Mouse (Mus musculus) kidney, adult 11 months (tissue): ENCODE results near the gene Cdc34b.
A peak's percentile ranks its signal among the peaks of the same experiment; 100 is the strongest.

Experiments
- DNase-seq: peaks from one replicate; pipeline ENCODE4 v3.0.0; 2022

Gene Cdc34b

DNA sequence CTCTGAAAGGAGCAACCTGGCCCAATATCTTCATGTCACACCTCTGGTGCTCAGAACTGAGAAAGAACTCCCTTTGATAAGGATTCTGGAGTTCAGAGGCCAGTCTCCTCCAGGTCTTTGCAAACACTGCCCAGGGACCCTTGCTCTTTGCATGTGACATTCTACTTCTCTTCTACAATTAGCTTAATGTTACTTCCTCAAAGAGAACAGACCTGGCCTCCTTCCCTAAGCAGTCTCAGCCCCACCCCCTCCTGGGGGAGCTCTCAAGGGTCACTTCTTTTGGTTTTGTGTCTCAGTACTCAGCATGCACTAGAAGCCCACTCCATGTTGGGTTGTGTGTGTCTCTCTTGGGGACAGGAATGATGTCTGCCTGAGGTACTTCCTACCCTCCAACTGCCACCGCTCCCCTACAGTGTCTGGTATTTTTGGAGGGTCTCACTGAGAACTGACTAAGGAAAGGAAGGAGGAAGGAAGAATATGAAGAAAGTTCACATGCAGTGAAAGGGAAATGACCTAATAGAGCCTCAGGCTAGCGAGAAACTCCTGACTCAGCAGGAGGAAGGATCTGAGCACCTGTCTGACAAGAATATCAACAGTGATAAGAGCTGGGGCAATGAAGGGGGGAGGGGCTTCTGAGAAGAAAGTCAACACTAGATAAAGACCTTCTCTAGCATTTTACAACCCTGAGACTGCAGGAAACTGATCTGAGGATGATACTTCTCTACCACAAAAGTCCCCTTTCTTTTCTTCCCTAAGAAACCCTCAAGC, 11.5 kb downstream of the Cdc34b start:
- no peak for DNase-seq

DNA sequence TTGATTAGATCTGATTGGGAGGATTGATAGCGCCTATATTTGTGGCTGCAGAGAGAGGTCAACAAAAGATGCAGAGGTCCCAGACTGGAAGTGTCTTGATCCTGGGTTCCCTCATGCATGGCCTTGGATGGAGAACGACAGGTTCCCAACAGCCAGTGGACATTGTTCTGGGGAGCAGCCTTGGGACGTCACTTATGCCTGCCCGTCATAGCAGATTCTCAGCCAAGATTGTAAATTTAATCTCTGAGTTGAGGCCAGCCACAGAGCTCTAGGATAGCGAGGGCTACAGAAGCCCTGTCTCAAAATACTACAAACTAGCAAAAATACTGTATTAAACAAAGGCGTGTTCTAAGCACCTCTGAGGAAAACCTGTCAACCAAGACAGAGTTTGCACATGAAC, 18.3 kb downstream of the Cdc34b start:
- DNase-seq = no peak

DNA sequence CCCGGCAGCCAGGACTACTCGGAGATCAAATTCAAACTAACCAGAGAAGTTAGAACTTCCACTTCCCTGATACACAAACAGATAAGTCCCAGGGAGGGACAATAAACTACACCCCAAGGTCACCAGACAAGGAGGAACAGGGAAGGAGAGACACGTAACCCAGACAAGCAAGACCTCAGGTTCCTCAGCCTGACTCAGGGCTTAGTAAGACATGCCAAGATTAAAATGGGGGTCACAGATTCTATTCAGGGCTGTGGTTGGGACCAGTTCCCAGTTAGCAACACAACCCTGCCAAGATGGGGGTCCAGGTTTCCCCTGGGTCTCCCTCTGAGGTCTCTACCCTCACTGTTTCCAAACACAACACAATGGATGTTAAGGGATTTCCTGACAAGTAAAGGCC, 18.8 kb downstream of the Cdc34b start:
- no peak for DNase-seq

DNA sequence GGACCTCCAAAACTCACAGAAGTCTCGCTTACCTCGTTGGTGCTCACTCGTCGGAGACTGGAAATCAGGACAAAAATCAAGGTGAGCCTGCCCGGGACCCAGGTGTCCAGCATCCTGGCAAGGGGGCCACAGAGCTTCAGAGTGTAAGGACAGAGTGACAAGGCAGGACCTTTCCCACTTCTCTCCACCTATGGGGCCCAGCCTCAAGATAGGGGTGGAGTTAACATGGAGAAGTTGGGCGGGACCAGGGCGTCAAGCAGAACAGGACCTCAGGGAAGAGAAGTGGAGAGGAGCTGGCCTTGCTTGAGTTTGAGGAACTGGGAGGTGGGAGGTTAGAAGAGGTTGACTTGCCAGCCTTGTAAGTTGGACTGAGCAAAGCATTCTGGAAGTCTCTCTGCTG, 19.2 kb downstream of the Cdc34b start:
- no peak for DNase-seq

DNA sequence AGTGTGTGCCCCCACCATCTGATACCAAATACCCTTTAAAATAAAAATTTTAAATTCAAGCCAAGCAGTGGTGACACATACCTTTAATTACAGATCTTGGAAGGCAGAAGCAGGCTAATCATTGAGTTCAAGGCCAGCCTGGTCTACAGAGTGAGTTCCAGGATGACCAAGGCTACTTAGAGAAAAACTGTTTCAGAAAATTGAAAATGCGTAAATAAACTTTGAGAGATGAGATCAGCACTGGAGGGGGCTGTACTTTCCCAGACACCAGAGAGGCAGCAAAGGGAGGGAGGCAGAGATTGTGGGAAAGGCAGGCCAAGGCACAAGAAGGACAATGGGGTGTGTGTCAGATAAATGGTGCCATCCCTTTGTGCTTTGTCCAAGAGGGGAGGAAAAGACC, 20.7 kb downstream of the Cdc34b start:
- DNase-seq = no peak

DNA sequence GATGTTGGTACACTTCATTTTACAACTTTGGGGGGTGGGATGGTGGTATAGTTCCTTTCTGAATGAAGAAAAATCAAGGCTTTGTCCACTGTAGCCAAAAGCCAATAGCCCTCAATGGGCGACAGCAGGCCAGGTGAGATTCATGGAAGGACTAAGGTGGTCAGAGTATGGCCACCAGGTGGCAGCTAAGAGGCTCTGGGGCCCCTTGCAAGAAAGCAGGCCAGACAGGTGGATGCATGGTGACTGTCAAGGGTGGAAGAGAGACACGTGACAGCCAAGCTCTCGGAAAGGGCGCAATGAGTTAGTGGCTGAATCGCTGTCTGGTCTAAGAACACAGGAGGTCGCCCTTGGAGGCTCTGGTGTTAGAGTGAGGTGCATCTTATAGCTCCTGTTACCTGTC, 21.2 kb downstream of the Cdc34b start:
- no peak for DNase-seq

DNA sequence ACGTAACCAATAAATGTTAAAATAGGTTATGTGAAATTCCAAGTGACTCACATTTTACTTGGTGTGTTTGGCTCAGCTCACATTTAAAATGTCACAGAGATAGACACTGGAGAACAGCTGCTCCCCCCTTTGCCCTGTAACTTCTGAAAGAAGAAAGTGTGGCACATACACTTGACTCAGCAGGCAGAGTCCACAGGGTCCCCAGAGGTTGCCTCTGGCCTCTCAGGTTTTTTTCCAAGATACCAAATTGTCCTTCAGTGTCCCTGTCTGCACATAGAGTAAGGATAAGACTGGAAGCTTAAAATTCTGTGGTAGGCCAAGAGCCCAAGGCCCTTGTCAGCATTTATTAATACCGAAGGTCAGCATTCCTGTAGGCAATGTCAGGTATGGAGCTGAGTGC, 25.7 kb downstream of the Cdc34b start:
- no peak for DNase-seq

DNA sequence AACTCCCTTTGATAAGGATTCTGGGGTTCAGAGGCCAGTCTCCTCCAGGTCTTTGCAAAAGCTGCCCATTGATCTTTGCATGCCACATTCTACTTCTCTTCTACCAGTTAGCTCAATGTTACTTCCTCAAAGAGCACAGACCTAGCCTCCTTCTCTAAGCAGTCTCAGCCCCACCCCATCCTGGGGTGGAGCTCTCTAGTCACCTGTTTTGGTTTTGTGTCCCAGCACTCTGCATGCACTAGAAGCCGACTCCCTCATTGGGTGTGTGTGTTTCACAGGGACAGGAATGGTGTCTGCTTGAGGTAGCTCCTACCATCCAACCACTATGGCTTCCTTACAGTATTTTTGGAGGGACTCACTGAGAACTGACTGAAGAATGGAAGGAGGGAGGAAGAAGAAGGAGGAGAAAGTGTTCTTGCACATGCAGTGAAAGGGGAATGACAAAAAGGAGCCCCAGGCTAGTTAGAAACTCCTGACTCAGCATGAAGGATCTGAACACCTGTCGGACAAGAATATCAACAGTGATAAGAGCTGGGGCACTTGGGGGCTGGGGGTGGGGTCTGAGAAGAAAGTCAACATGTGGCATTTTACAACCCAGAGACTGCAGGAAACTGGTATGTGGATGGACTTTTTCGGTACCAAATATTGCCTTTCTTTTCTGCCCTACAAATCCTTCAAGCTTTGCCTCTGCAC, 30.9 kb downstream of the Cdc34b start:
- no peak for DNase-seq

DNA sequence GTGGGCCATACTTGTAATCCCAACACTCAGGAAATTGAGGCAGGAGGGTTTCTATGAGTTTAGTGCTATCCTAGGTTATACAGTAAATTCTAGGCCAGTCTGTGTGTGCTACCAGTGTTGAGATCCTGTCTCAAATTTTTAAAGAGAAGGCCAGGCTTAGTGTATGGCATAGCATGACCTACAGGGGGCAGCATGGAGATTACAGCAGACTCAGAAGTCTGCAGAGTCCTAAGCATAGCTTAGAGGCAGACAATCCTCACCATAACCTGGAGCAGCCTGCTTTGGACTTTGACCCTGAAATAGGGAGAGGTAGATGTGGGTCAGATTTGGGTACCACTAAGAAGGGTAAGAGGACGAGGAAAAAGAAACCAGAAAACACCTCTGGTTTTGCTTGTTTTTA, 32.3 kb downstream of the Cdc34b start:
- no peak for DNase-seq

DNA sequence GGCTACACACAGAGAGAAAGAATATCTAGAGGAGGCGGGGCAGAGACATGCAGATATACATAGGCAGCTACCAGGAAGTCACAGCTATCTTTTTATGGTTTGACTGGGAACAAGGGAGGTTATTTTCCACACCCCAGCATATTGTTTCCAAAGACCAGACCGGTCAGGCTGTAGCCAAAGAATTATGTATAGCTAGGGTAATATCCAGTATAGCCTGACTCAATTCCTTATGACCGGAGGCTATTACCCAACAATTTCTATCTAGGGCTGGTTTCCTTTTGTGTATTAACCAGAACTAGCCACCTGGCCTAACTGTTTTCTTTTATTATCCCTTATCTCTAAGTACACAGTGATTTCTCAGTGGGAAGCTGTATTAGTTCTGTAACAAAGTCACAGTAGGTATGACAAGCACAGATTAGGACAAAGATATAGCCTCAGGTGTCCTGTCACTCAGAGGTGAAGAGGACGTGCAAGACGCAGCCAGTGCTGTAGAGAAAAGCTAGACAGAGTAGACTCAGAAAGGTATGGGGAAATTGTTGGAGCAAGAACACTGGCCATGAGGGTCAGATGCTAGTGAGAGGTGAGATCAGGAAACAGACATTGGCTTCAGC, 33.4 kb downstream of the Cdc34b start:
- no peak for DNase-seq

DNA sequence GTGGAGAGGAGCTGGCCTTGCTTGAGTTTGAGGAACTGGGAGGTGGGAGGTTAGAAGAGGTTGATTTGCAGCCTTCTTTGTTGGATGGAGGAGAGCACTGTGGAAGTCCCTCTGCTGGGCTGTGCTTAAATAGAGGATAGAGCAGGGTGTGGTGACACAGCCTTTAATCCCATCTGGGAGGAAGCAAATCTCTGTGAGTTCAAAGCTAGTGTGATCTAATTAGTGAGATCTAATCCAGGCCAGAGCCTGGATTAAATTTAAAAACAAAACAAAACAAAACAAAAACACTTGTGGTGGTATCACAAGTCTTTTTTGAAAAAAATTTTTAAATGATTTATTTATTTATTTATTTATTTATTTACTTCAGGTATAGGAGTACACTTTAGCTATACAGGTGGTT, 41.0 kb downstream of the Cdc34b start, which contains the start of gene Tmem92:
Gene Tmem92, minus strand, starts transcription at position 101 of the 400 bp plus-strand sequence.
- no peak for DNase-seq

DNA sequence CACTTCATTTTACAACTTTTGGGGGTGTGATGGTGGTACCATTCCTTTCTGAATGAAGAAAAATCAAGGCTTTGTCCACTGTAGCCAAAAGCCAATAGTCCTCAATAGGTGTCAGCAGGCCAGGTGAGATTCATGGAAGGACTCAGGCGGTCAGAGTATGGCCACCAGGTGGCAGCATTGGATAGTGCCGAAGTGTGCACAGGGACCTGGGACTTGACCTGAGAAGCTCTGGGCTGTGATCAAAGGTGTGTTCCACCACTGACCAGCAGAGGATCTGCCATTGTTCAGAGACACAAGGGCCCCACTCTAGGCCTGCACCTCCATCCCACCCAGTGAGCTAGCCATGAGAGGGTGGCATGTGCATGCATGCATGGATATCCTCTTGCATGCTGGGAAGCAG, 43.7 kb downstream of the Cdc34b start:
- DNase-seq = peak; percentile 64

DNA sequence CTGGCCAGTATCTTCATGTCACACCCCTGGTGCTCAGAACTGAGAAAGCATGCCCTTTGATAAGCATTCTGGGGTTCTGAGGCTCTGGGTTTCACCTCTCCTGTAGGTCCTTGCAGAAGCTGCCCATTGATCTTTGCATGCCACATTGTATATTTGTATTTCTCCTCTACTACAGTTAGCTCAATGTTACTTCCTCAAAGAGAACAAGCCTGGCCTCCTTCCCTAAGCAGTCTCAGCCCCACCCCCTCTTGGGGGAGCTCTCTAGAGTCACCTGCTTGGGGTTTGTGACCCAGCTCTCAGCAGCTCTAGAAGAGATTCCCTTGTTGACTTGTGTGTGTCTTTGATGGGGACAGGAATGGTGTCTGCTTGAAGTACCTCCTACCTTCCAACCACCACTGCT, 50.1 kb downstream of the Cdc34b start:
- DNase-seq = no peak
